Mouse (Mus musculus) heart, postnatal 10 days (tissue): ENCODE measurements around the gene Gm5861. TPM values are rescaled to one million over a fixed set of nuclear protein-coding genes. Genes with fewer than 3 reads are reported as not detected.
"Not testable (repeated sequence)": the region's sequence is repeated elsewhere in the genome, so short reads cannot be mapped to it uniquely, and the experiment has no call there.

Source experiments
- DNase-seq, 2 experiments: peaks; one replicate each; pipeline ENCODE4 v3.0.0; 2021
- intact Hi-C: fragments of 180-260 bp; cut with DNase I; formaldehyde crosslinking; loops from one replicate; pipeline ENCODE4 v1.15.1; 2025
- total RNA-seq, 2 experiments: library from RNA; stranded (reverse); gene quantifications; 2 replicates each; pipeline ENCODE4 v1.2.3; 2021

Gene Gm5861
- not detected for total RNA-seq

DNA sequence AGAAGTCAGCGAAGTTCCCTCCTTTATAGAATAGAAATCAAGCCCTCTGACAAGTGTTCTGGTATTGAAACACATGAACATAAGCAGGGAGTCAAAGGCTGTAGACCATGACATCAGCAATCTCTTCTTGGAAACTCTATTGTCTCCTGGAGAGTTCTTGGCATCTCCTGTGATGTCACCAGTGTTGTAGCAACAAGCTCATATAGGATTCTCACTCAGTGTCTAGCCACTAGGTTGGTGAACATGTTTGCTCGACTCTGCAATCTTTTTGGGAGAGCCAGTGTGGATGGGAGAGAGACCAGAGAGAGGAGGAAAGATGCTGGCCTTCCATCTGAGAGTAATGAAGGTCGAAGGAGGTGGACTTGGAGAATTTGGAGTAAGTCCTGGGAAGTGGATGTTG, at the start of gene Gm5861:
TSS of gene Gm5861 (plus strand) at position 301 of the 400 bp plus-strand sequence.
- intact Hi-C loops, DNase-seq: not testable (repeated sequence)

DNA sequence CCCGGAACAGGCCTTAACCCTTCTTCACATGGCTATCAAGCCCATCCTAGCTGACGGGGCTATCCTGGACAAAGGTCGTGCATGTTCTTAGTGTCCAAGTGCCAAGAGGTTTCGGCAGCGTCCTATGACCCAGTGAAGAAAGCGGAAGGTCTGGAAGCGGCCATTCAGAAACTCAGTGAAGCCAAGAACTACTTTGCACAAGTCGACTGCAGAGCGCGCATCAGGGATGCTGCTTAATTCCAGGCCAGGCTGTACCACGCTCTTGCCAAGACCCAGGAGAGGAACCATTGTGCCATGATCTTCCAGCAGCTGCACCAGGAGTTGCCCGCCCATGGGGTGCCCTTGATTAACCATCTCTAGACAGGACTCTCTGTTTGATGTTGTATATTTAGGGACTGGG, 44.8 kb upstream of the Gm5861 start:
- DNase-seq, intact Hi-C loops: not testable (repeated sequence)

Other genes starting within 250 kb of the Gm5861 start
- gene Gm8871, start 235.3 kb upstream of the Gm5861 start, total RNA-seq = not detected
- gene Gm8857, start 235.3 kb upstream of the Gm5861 start, total RNA-seq = not detected
- not detected for gene Gm8879, start 55.4 kb upstream of the Gm5861 start, total RNA-seq
- not detected for gene Gm8890, start 73.0 kb downstream of the Gm5861 start, total RNA-seq
- not detected for gene Speer1, start 158.4 kb downstream of the Gm5861 start, total RNA-seq
- gene Gm8897, start 233.3 kb downstream of the Gm5861 start, total RNA-seq = not detected